ENCODE assay signal across 11 mouse cellular contexts in genomic region chr9:106386181-106386864, GRCm38 (mm10). TPM values are rescaled to one million over a fixed set of nuclear protein-coding genes. Genes with fewer than 3 reads are reported as not detected.
DNase-seq lines count a peak whose midpoint lies in the region; ATAC-seq and TF ChIP-seq lines count a peak whose summit lies in the region.
"Had no signal": no experiment of that assay in that cellular context is flagged by ENCODE, and none has a peak within 500 bp of the region (broad histone marks: within the 10 kb centered on the region; RNA-seq: fewer than 3 reads in every experiment).

No protein-coding gene starts in this region.

- no peak overlapping the region for H3K27ac ChIP-seq in heart, embryonic 12.5 days (ENCODE audit: poor library complexity, severe bottlenecking)
- peak overlapping the region; percentile 59 for H3K27ac ChIP-seq in limb, embryonic 10.5 days
- H3K27ac ChIP-seq: heart, embryonic 15.5 days; liver, embryonic 13.5 days; neural tube, embryonic 12.5 days; stomach, embryonic 15.5 days had no signal

- H3K36me3 ChIP-seq in heart, embryonic 12.5 days, result no peaks in the 10 kb centered on the region
- H3K36me3 ChIP-seq in limb, embryonic 10.5 days, result no peaks in the 10 kb centered on the region
- H3K36me3 ChIP-seq: heart, embryonic 15.5 days; liver, embryonic 13.5 days; neural tube, embryonic 12.5 days; stomach, embryonic 15.5 days had no signal

- H3K4me2 ChIP-seq in heart, embryonic 12.5 days, result no peak overlapping the region
- H3K4me2 ChIP-seq: heart, embryonic 15.5 days; liver, embryonic 13.5 days; neural tube, embryonic 12.5 days; stomach, embryonic 15.5 days had no signal

- DNase-seq in heart, adult 8-10 months (ENCODE audit: low spot score), result peak; percentile 46
- peak; percentile 65 for DNase-seq in CD4-positive, CD25-positive, alpha-beta regulatory T cell, adult 2 months (ENCODE audit: low read depth, low spot score)
- DNase-seq in Patski (ENCODE audit: low read depth, low spot score), result no peak
- DNase-seq in limb, embryonic 10.5 days (ENCODE audit: low spot score), result no peak
- no peak for DNase-seq in cerebellum, postnatal 36 days
- DNase-seq in embryo, embryonic 9.5 days (ENCODE audit: extremely low spot score), result no peak
- DNase-seq: liver, embryonic 13.5 days had no signal

- ATAC-seq in heart, embryonic 12.5 days (ENCODE audit: insufficient number of reproducible peaks, low FRiP score), result no peak
- peak; percentile 51 for ATAC-seq in Patski

- TF ChIP-seq CTCF in Patski (IDR thresholded peaks at IDR 0.05), result no peak

- no peak overlapping the region for H3K9ac ChIP-seq in heart, embryonic 12.5 days
- H3K9ac ChIP-seq: heart, embryonic 15.5 days; liver, embryonic 13.5 days; neural tube, embryonic 12.5 days; stomach, embryonic 15.5 days had no signal

- 78% methylated on average over 12 of the region's 12 CpGs for WGBS in heart, embryonic 12.5 days
- 90% methylated on average over 12 of the region's 12 CpGs for WGBS in limb, embryonic 10.5 days

- H3K4me3 ChIP-seq in heart, embryonic 12.5 days, result no peak overlapping the region
- H3K4me3 ChIP-seq in limb, embryonic 10.5 days, result no peak overlapping the region
- H3K4me3 ChIP-seq: heart, embryonic 15.5 days; liver, embryonic 13.5 days; neural tube, embryonic 12.5 days; stomach, embryonic 15.5 days had no signal

- in situ Hi-C loops in Patski (cut with MboI; ENCODE audit: low pct_unique_long_range_greater_than_20kb), result no loop called here

- H3K4me1 ChIP-seq in heart, embryonic 12.5 days (replicated peaks), result peaks cover 28% of the 10 kb centered on the region
- peaks cover 45% of the 10 kb centered on the region for H3K4me1 ChIP-seq in limb, embryonic 10.5 days

- no peaks in the 10 kb centered on the region for H3K9me3 ChIP-seq in heart, embryonic 12.5 days (replicated peaks)
- no peaks in the 10 kb centered on the region for H3K9me3 ChIP-seq in limb, embryonic 10.5 days (replicated peaks)
- H3K9me3 ChIP-seq: heart, embryonic 15.5 days; liver, embryonic 13.5 days; neural tube, embryonic 12.5 days; stomach, embryonic 15.5 days had no signal

- POLR2A ChIA-PET in Patski (lab: Charles Lee), result interaction anchor here (0.7 to 1.9 kb wide), 2 partner anchors 16 to 23 kb away, joined by 5 to 7 read pairs; no protein-coding TSS in a partner anchor

- H3K27me3 ChIP-seq in heart, embryonic 12.5 days (replicated peaks), result no peaks in the 10 kb centered on the region
- H3K27me3 ChIP-seq in Patski, result no peaks in the 10 kb centered on the region
- H3K27me3 ChIP-seq in limb, embryonic 10.5 days (ENCODE audit: low read depth, poor library complexity, severe bottlenecking), result no peaks in the 10 kb centered on the region
- H3K27me3 ChIP-seq: heart, embryonic 15.5 days; neural tube, embryonic 12.5 days; stomach, embryonic 15.5 days had no signal

- CTCF ChIA-PET in Patski (lab: Charles Lee), result interaction anchor here (0.7 to 1.3 kb wide), 7 partner anchors 8 to 91 kb away, joined by 3 read pairs; partner anchors contain the start of gene Acy1

RNA-seq across cellular contexts. Expression of gene Dusp7, which starts 17.9 kb away (rescaled TPM):
- 10 to 100 TPM; 53.4 to 67.0 (median 62.7) TPM for total RNA-seq in heart, adult 8-10 months (2022)
- polyA plus RNA-seq in heart, embryonic 12.5 days (2016; fragmentation: Nextera tagmentation; extraction: Ambion mirVana), result 16.9 and 20.1 TPM in 2 replicates
- polyA plus RNA-seq in Patski (2021), result 13.6 TPM
- 43.1 and 44.9 TPM in 2 replicates for polyA plus RNA-seq in limb, embryonic 10.5 days (2016; fragmentation: Nextera tagmentation; extraction: Ambion mirVana)

RNA-seq across cellular contexts. Expression of gene Rpl29, which starts 42.9 kb away (rescaled TPM):
- total RNA-seq in heart, adult 8-10 months (2022), result 100 to 1,000 TPM; 256 to 304 (median 274) TPM
- polyA plus RNA-seq in heart, embryonic 12.5 days (2016; fragmentation: Nextera tagmentation; extraction: Ambion mirVana), result 608 and 648 TPM in 2 replicates
- polyA plus RNA-seq in Patski (2021), result 189 TPM
- 1,033 and 1,267 TPM in 2 replicates for polyA plus RNA-seq in limb, embryonic 10.5 days (2016; fragmentation: Nextera tagmentation; extraction: Ambion mirVana)

RNA-seq across cellular contexts. Expression of gene Acy1, which starts 51.8 kb away (rescaled TPM):
- 10 to 100 TPM; 23.1 to 28.9 (median 25.7) TPM for total RNA-seq in heart, adult 8-10 months (2022)
- 26.9 and 27.1 TPM in 2 replicates for polyA plus RNA-seq in heart, embryonic 12.5 days (2016; fragmentation: Nextera tagmentation; extraction: Ambion mirVana)
- 10.8 TPM for polyA plus RNA-seq in Patski (2021)
- polyA plus RNA-seq in limb, embryonic 10.5 days (2016; fragmentation: Nextera tagmentation; extraction: Ambion mirVana), result 49.4 and 52.8 TPM in 2 replicates

Comparison
In these comparisons a context has a peak if more than half of its experiments do, and no peak if none do; other contexts are left out.
1. DNase-seq: peak in heart, adult 8-10 months (single experiment) and CD4-positive, CD25-positive, alpha-beta regulatory T cell, adult 2 months (single experiment); none in Patski (single experiment), limb, embryonic 10.5 days (single experiment), cerebellum, postnatal 36 days (0 of 2) and embryo, embryonic 9.5 days (single experiment).